Mouse (Mus musculus) ES-Bruce4 (cell line): ENCODE measurements around the gene Map4k1. TPM values are rescaled to one million over a fixed set of nuclear protein-coding genes. Genes with fewer than 3 reads are reported as not detected.

ENCODE experiments used
- H3K27ac ChIP-seq: 2 replicates; pipeline ENCODE4 v1.5.1; 2012; ENCODE audit warnings: low read length, inconsistent platforms; ENCODE audit not compliant: insufficient read depth
- H3K27me3 ChIP-seq: 2 replicates; pipeline ENCODE4 v1.6.1; 2012; ENCODE audit warnings: mild to moderate bottlenecking, low read length, inconsistent platforms; ENCODE audit not compliant: control insufficient read depth, poor library complexity, insufficient read depth, severe bottlenecking
- H3K36me3 ChIP-seq: 2 replicates; pipeline ENCODE4 v1.6.1; 2012; ENCODE audit warnings: inconsistent platforms, mild to moderate bottlenecking, low read length, moderate library complexity; ENCODE audit not compliant: control insufficient read depth, poor library complexity, insufficient read depth, severe bottlenecking
- H3K4me1 ChIP-seq: one replicate; pipeline ENCODE4 v1.8.1; 2011; ENCODE audit warnings: low read length; ENCODE audit not compliant: control insufficient read depth, insufficient read depth
- H3K4me3 ChIP-seq: 2 replicates; pipeline ENCODE4 v1.5.1; 2011; ENCODE audit warnings: low read depth, mild to moderate bottlenecking, low read length
- H3K9ac ChIP-seq: 2 replicates; pipeline ENCODE4 v1.6.1; 2012; ENCODE audit warnings: low read depth, mild to moderate bottlenecking, inconsistent platforms; ENCODE audit not compliant: poor library complexity, severe bottlenecking
- H3K9me3 ChIP-seq: replicated peaks from 2 replicates; pipeline ENCODE4 v1.6.1; 2012; ENCODE audit warnings: mild to moderate bottlenecking, low read length, inconsistent platforms; ENCODE audit not compliant: control insufficient read depth, poor library complexity, insufficient read depth, severe bottlenecking
- CTCF ChIP-seq: IDR thresholded peaks from one replicate; pipeline ENCODE4 v1.8.1; 2011; ENCODE audit warnings: low read depth, low read length
- EP300 ChIP-seq: IDR thresholded peaks from 2 replicates; pipeline ENCODE4 v1.6.1; 2011; ENCODE audit warnings: low read depth, low read length; ENCODE audit not compliant: insufficient read depth
- POLR2A ChIP-seq: IDR thresholded peaks from one replicate; pipeline ENCODE4 v1.8.1; 2011; ENCODE audit warnings: low read length; ENCODE audit not compliant: insufficient read depth
- polyA plus RNA-seq: library from polyadenylated mRNA; stranded (reverse); fragments of >200 nt; gene quantifications from 2 replicates; pipeline ENCODE4 v1.2.4, GENCODE M21; 2011; ENCODE audit warnings: low read depth; ENCODE audit not compliant: missing spikeins, insufficient read depth, insufficient read length

Gene Map4k1
- polyA plus RNA-seq, 1 experiment = 36.3 TPM

DNA sequence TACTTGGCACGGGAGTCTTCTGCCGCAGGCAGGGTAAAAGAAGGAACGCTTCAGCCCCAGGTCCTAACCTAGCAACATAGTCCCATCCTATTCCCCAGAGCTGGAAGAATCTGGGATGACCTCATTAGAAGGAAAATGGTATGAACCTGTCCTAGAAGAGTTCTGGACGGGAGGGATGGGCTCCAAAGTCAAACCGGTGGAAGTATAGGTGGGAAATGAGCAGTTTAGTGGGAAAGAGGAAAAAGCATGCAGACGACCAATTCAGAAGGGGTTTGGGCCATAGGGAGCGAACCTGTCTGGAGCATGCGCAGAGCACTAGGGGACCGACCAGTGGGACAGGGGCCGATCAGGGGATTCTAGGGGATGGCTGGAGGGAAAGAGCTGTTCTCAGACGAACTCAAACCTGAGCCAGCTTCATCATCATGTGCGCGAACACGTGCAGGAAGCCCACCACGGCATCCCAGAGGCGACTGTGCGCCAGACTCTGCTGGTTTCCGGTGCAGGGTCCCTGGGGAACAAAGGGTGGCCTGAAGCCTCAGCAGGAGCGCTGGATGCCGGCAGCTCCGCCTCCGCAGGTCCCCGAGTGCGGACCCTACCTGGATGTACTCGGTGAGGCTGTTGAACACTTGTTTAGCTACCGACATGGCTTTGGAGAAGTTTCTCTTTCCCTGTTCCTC, 58.3 kb downstream of the Map4k1 start:
- Histone ChIP-seq H3K27ac (peak overlapping the region; percentile 73), H3K4me3 (peak overlapping the region; percentile 79), H3K9me3 (no peaks in the 10 kb centered on the region), H3K36me3 (no peaks in the 10 kb centered on the region), H3K9ac (peak overlapping the region; percentile 77), H3K4me1 (no peaks in the 10 kb centered on the region), H3K27me3 (no peaks in the 10 kb centered on the region)
- no peak for TF ChIP-seq EP300
- no peak for TF ChIP-seq CTCF
- TF ChIP-seq POLR2A = no peak

DNA sequence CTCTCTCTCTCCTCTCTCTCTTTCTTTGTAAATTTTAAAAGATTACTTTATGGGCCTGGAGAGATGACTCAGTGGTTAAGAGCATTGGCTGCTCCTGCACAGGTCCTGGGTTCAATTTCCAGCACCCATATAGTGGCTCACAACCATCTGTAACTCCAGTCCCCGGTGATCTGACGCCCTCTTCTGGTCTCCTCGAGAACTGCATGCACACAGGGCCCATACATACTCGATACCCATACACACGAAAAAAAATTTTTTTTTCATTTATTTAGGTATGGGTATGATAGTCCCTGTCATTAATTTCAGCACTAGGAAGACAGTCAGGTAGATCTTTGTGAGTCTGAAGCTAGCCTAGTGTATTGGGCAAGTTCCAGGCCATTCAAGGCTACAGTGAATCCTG, 59.3 kb downstream of the Map4k1 start:
- Histone ChIP-seq H3K27ac (no peak overlapping the region), H3K27me3 (no peaks in the 10 kb centered on the region), H3K9me3 (no peaks in the 10 kb centered on the region), H3K36me3 (no peaks in the 10 kb centered on the region), H3K4me1 (no peaks in the 10 kb centered on the region), H3K4me3 (no peak overlapping the region), H3K9ac (no peak overlapping the region)
- TF ChIP-seq POLR2A = no peak
- TF ChIP-seq EP300 = no peak
- TF ChIP-seq CTCF = peak; percentile 47

GRCm38 (mm10) chr7:29043016-29043673, 61.3 kb downstream of the Map4k1 start:
- no peak overlapping the region for H3K27ac ChIP-seq
- no peaks in the 10 kb centered on the region for H3K9me3 ChIP-seq
- no peaks in the 10 kb centered on the region for H3K36me3 ChIP-seq
- no peak for TF ChIP-seq EP300
- no peak for TF ChIP-seq POLR2A
- TF ChIP-seq CTCF = no peak
- H3K27me3 ChIP-seq = no peaks in the 10 kb centered on the region
- no peaks in the 10 kb centered on the region for H3K4me1 ChIP-seq
- H3K9ac ChIP-seq = no peak overlapping the region
- no peak overlapping the region for H3K4me3 ChIP-seq

- Histone ChIP-seq H3K9ac (no peak overlapping the region), H3K27ac (no peak overlapping the region), H3K4me1 (no peaks in the 10 kb centered on the region), H3K27me3 (no peaks in the 10 kb centered on the region), H3K9me3 (no peaks in the 10 kb centered on the region), H3K4me3 (peak overlapping the region; percentile 12; the same call in 1 of the 2 replicates), H3K36me3 (no peaks in the 10 kb centered on the region)
- TF ChIP-seq CTCF = no peak
- no peak for TF ChIP-seq EP300
- TF ChIP-seq POLR2A = no peak
Observed at GRCm38 (mm10) chr7:29043674-29044057, 61.8 kb downstream of the Map4k1 start.

- no peaks in the 10 kb centered on the region for H3K4me1 ChIP-seq
- peak; percentile 35 for TF ChIP-seq POLR2A
- no peak for TF ChIP-seq EP300
- H3K27ac ChIP-seq = no peak overlapping the region
- H3K9ac ChIP-seq = 0 out of 2 replicates have a peak overlapping the region, but pooled peaks have one; percentile 22
- no peaks in the 10 kb centered on the region for H3K36me3 ChIP-seq
- no peaks in the 10 kb centered on the region for H3K9me3 ChIP-seq
- H3K4me3 ChIP-seq = no peak overlapping the region
- no peaks in the 10 kb centered on the region for H3K27me3 ChIP-seq
Observed at GRCm38 (mm10) chr7:29044302-29044701, 62.5 kb downstream of the Map4k1 start.

GRCm38 (mm10) chr7:29046533-29046932, 64.7 kb downstream of the Map4k1 start:
- Histone ChIP-seq H3K4me3 (peak overlapping the region; percentile 63), H3K36me3 (no peaks in the 10 kb centered on the region), H3K9me3 (no peaks in the 10 kb centered on the region), H3K27ac (no peak overlapping the region), H3K9ac (no peak overlapping the region), H3K4me1 (no peaks in the 10 kb centered on the region), H3K27me3 (no peaks in the 10 kb centered on the region)
- no peak for TF ChIP-seq POLR2A
- TF ChIP-seq EP300 = no peak
- TF ChIP-seq CTCF = no peak
